Mouse (Mus musculus): Measurements from ENCODE around the gene Olfr1196. TPM values are rescaled to one million over a fixed set of nuclear protein-coding genes. Genes with fewer than 3 reads are reported as not detected.

The Olfr1196 gene
- not detected for polyA plus RNA-seq (2017; shearing (Covaris generic))

GRCm38 (mm10) chr2:88704497-88704896 lies at the start of gene Olfr1196:
Gene Olfr1196 (minus strand): TSS chr2:88704597.

GRCm38 (mm10) chr2:88751270-88751669 lies 46.9 kb upstream of the Olfr1196 start, which contains the start of gene Olfr1198:
Gene Olfr1198 (minus strand): TSS chr2:88751370.

GRCm38 (mm10) chr2:88732266-88732665 lies 27.9 kb upstream of the Olfr1196 start, which contains the start of gene Olfr1197:
Gene Olfr1197 (minus strand): TSS chr2:88732366.

DNA sequence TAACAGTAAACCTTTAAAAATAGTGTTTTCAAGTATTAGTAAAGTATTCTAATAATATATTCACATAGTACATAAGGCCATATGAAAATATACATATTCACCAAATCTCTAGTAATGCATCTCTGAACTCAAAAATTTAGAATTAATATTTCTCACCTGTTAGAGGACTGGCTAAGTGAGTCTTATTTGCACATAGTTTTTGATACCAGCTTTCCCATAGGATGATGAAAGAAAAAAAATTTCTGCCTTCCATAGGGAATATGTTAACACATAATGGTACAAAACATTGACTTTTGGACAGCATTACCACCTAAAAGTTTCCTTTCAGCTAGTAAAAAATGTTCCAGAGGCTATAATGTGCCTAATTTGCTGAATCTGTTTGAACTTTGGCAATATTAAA lies 15.3 kb downstream of the Olfr1196 start, which contains the start of gene Olfr1195:
TSS of gene Olfr1195 (minus strand) at position 101 of the 400 bp plus-strand sequence.

DNA sequence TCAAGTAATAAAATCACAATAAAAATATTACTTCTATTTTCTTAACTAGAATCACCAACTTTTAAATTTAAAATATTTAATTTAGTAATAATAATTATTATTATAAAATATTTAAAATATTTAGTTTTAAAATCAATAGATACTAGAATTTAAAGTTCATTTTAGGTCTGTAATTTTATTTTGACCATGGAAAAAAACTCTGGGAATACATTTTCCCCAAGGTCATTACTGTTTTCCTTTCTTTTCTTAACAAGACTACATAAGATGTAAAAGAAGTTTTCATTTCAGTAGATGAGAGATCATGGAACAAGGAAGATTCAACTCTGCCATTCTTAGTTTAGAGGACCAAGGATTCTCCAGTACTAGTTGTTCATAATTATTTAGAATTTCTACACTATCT lies 29.1 kb downstream of the Olfr1196 start, which contains the start of gene Olfr1193:
TSS of gene Olfr1193 (plus strand) at position 301 of the 400 bp plus-strand sequence.

DNA sequence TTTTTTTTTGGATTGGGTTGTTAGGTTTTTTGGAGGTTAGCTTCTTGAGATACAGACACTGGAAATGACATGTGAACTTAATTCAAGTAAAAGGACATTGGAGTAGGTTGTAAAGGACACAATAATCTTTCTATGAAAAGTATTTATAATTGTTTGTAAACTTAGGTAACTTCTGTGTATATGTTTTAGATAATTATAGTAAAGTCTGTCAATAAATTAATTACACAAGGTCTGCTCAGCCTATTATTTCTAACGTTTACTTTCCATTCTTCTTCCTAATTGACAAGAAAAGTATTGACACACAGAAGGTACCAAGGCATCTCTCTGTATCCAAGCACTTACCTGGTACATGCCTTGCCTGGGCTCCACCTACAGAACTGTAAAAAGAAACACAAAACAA lies 56.2 kb downstream of the Olfr1196 start, which contains the start of gene Olfr1192-ps1:
TSS of gene Olfr1192-ps1 (plus strand) at position 301 of the 400 bp plus-strand sequence.

Other genes starting within 250 kb of the Olfr1196 start
- 0.04 TPM for gene Olfr1183, start 249.7 kb downstream of the Olfr1196 start, polyA plus RNA-seq (2017; shearing (Covaris generic))
- not detected for gene Olfr1184, start 221.0 kb downstream of the Olfr1196 start, polyA plus RNA-seq (2017; shearing (Covaris generic))
- gene Olfr1185-ps1, start 211.3 kb downstream of the Olfr1196 start, polyA plus RNA-seq (2017; shearing (Covaris generic)): not detected
- not detected for gene Olfr1186, start 186.0 kb downstream of the Olfr1196 start, polyA plus RNA-seq (2017; shearing (Covaris generic))
- not detected for gene Olfr1188, start 147.7 kb downstream of the Olfr1196 start, polyA plus RNA-seq (2017; shearing (Covaris generic))
- not detected for gene Olfr1189, start 118.1 kb downstream of the Olfr1196 start, polyA plus RNA-seq (2017; shearing (Covaris generic))
- not detected for gene Olfr1191-ps1, start 64.1 kb downstream of the Olfr1196 start, polyA plus RNA-seq (2017; shearing (Covaris generic))
- not detected for gene Olfr1192-ps1, start 56.1 kb downstream of the Olfr1196 start, polyA plus RNA-seq (2017; shearing (Covaris generic))
- gene Olfr1193, start 29.0 kb downstream of the Olfr1196 start, polyA plus RNA-seq (2017; shearing (Covaris generic)): not detected
- not detected for gene Olfr1195, start 15.4 kb downstream of the Olfr1196 start, polyA plus RNA-seq (2017; shearing (Covaris generic))
- gene Olfr1197, start 27.8 kb upstream of the Olfr1196 start, polyA plus RNA-seq (2017; shearing (Covaris generic)): not detected
- gene Olfr1198, start 46.8 kb upstream of the Olfr1196 start, polyA plus RNA-seq (2017; shearing (Covaris generic)): not detected
- not detected for gene Olfr1199, start 55.9 kb upstream of the Olfr1196 start, polyA plus RNA-seq (2017; shearing (Covaris generic))
- not detected for gene Olfr1200, start 65.9 kb upstream of the Olfr1196 start, polyA plus RNA-seq (2017; shearing (Covaris generic))
- not detected for gene Olfr1201, start 88.4 kb upstream of the Olfr1196 start, polyA plus RNA-seq (2017; shearing (Covaris generic))
- not detected for gene Olfr1202, start 109.9 kb upstream of the Olfr1196 start, polyA plus RNA-seq (2017; shearing (Covaris generic))
- gene Olfr1205, start 125.1 kb upstream of the Olfr1196 start, polyA plus RNA-seq (2017; shearing (Covaris generic)): 0.04 TPM
- not detected for gene Olfr1204, start 144.7 kb upstream of the Olfr1196 start, polyA plus RNA-seq (2017; shearing (Covaris generic))
- not detected for gene Olfr1206, start 158.6 kb upstream of the Olfr1196 start, polyA plus RNA-seq (2017; shearing (Covaris generic))
- not detected for gene Olfr1208, start 197.7 kb upstream of the Olfr1196 start, polyA plus RNA-seq (2017; shearing (Covaris generic))
- not detected for gene Olfr1209, start 210.6 kb upstream of the Olfr1196 start, polyA plus RNA-seq (2017; shearing (Covaris generic))
- not detected for gene Olfr1211, start 233.5 kb upstream of the Olfr1196 start, polyA plus RNA-seq (2017; shearing (Covaris generic))
- not detected for gene Olfr1212, start 249.4 kb upstream of the Olfr1196 start, polyA plus RNA-seq (2017; shearing (Covaris generic))